Mouse (Mus musculus) stomach, embryonic 16.5 days (tissue): ENCODE results near the gene Atp1a3. TPM values are rescaled to one million over a fixed set of nuclear protein-coding genes. Genes with fewer than 3 reads are reported as not detected.

Experiments
- ATAC-seq: fragments of 200-750 bp; cut with Nextera tagmentation; 2 replicates; pipeline ENCODE4 v1.8.0; 2017; ENCODE audit warnings: moderate number of reproducible peaks, moderate TSS enrichment; ENCODE audit not compliant: insufficient read depth, low FRiP score
- H3K27ac ChIP-seq: fragments of 300-500 bp; sonication (generic); 2 replicates; pipeline ENCODE4 v1.5.1; 2014; ENCODE audit warnings: low read length
- H3K27me3 ChIP-seq: fragments of 300-500 bp; sonication (generic); 2 replicates; pipeline ENCODE4 v1.6.1; 2014; ENCODE audit warnings: low read length, control low read depth, mixed read lengths; ENCODE audit not compliant: control insufficient read depth, insufficient read depth
- H3K36me3 ChIP-seq: fragments of 300-500 bp; sonication (generic); 2 replicates; pipeline ENCODE4 v1.6.1; 2014; ENCODE audit warnings: low read length; ENCODE audit not compliant: control insufficient read depth, insufficient read depth
- H3K4me1 ChIP-seq: fragments of 300-500 bp; sonication (generic); 2 replicates; pipeline ENCODE4 v1.6.1; 2014; ENCODE audit warnings: low read length, control low read depth, mixed read lengths; ENCODE audit not compliant: control insufficient read depth, insufficient read depth
- H3K4me2 ChIP-seq: fragments of 300-500 bp; sonication (generic); 2 replicates; pipeline ENCODE4 v1.6.1; 2014; ENCODE audit warnings: low read depth, low read length, mixed read lengths
- H3K4me3 ChIP-seq: fragments of 300-500 bp; sonication (generic); replicated peaks from 2 replicates; pipeline ENCODE4 v1.5.1; 2014; ENCODE audit warnings: mild to moderate bottlenecking, low read length
- H3K9ac ChIP-seq: fragments of 300-500 bp; sonication (generic); 2 replicates; pipeline ENCODE4 v1.6.1; 2014; ENCODE audit warnings: low read length
- H3K9me3 ChIP-seq: fragments of 300-500 bp; sonication (generic); replicated peaks from 2 replicates; pipeline ENCODE4 v1.6.1; 2016; ENCODE audit warnings: low read length, control low read depth; ENCODE audit not compliant: control insufficient read depth
- WGBS: fragments of 180-500 bp; shearing (Covaris S2); extraction: QIAGEN DNeasy Blood & Tissue Kit; methylation state at CpG from one replicate; pipeline ENCODE4 v1.1.7; 2014; 5-methylcytosine and 5-hydroxymethylcytosine counted together
- polyA plus RNA-seq: library from polyadenylated mRNA; unstranded; fragments of >200 nt; fragmentation: Nextera tagmentation; extraction: Ambion mirVana; gene quantifications from 2 replicates; pipeline ENCODE4 v1.2.1, GENCODE M21; 2015

Gene Atp1a3
- polyA plus RNA-seq, 1 experiment from 2014 or later = 3.5 TPM

GRCm38 (mm10) chr7:25030032-25030753 is 24.4 kb upstream of the Atp1a3 start:
- WGBS = 37% methylated on average over 5 of the region's 5 CpGs

GRCm38 (mm10) chr7:25026452-25026851 is 20.7 kb upstream of the Atp1a3 start:
- Histone ChIP-seq H3K27me3 (no peaks in the 10 kb centered on the region), H3K4me2 (no peak overlapping the region), H3K9ac (no peak overlapping the region), H3K4me1 (no peaks in the 10 kb centered on the region), H3K36me3 (0 out of 2 replicates have a peak, but pooled peaks cover 3% of the 10 kb centered on the region), H3K27ac (no peak overlapping the region), H3K4me3 (no peak overlapping the region), H3K9me3 (no peaks in the 10 kb centered on the region)
- ATAC-seq = no peak
- WGBS = 50% methylated on average over 7 of the region's 7 CpGs

More at GRCm38 (mm10) chr7:25030032-25030753, 24.4 kb upstream of the Atp1a3 start:
- no peak for ATAC-seq
- Histone ChIP-seq H3K9me3 (no peaks in the 10 kb centered on the region), H3K9ac (no peak overlapping the region), H3K4me3 (no peak overlapping the region), H3K4me2 (no peak overlapping the region), H3K27ac (no peak overlapping the region), H3K36me3 (0 out of 2 replicates have a peak, but pooled peaks cover 3% of the 10 kb centered on the region), H3K27me3 (no peaks in the 10 kb centered on the region), H3K4me1 (no peaks in the 10 kb centered on the region)

- Histone ChIP-seq H3K9me3 (no peaks in the 10 kb centered on the region), H3K9ac (no peak overlapping the region), H3K4me2 (no peak overlapping the region), H3K4me3 (no peak overlapping the region), H3K36me3 (0 out of 2 replicates have a peak, but pooled peaks cover 3% of the 10 kb centered on the region), H3K27ac (no peak overlapping the region), H3K4me1 (no peaks in the 10 kb centered on the region), H3K27me3 (no peaks in the 10 kb centered on the region)
- WGBS = 60% methylated on average over 10 of the region's 10 CpGs
- ATAC-seq = no peak
These were observed 20.2 kb upstream of the Atp1a3 start for GRCm38 (mm10) chr7:25025855-25026439.

GRCm38 (mm10) chr7:25011592-25011991 is 5.8 kb upstream of the Atp1a3 start:
- H3K4me1 ChIP-seq = no peaks in the 10 kb centered on the region
- H3K9me3 ChIP-seq = no peaks in the 10 kb centered on the region
- WGBS = 61% methylated on average over 7 of the region's 7 CpGs
- H3K4me2 ChIP-seq = no peak overlapping the region
- no peak overlapping the region for H3K9ac ChIP-seq
- H3K4me3 ChIP-seq = no peak overlapping the region
- no peak for ATAC-seq
- no peak overlapping the region for H3K27ac ChIP-seq
- peaks cover 54% of the 10 kb centered on the region for H3K27me3 ChIP-seq
- H3K36me3 ChIP-seq = no peaks in the 10 kb centered on the region; the same call in 1 of the 2 replicates

- no peaks in the 10 kb centered on the region for H3K9me3 ChIP-seq
- H3K27me3 ChIP-seq = peaks cover 67% of the 10 kb centered on the region
- H3K9ac ChIP-seq = peak overlapping the region; percentile 38; the same call in 1 of the 2 replicates
- H3K4me1 ChIP-seq = 0 out of 2 replicates have a peak, but pooled peaks cover 4% of the 10 kb centered on the region
- H3K4me2 ChIP-seq = peak overlapping the region; percentile 62
- ATAC-seq = 0 out of 2 replicates have a peak, but pooled peaks have one; percentile 9
- 5% methylated on average over 96 of the region's 97 CpGs for WGBS
- H3K4me3 ChIP-seq = peak overlapping the region; percentile 37
- H3K27ac ChIP-seq = no peak overlapping the region
- no peaks in the 10 kb centered on the region; the same call in 1 of the 2 replicates for H3K36me3 ChIP-seq
These were observed 4.5 kb upstream of the Atp1a3 start for GRCm38 (mm10) chr7:25010090-25010913.

GRCm38 (mm10) chr7:25009099-25009700 is 3.4 kb upstream of the Atp1a3 start:
- Histone ChIP-seq H3K4me3 (no peak overlapping the region), H3K36me3 (no peaks in the 10 kb centered on the region; the same call in 1 of the 2 replicates), H3K27me3 (peaks cover 76% of the 10 kb centered on the region), H3K9ac (no peak overlapping the region), H3K4me1 (0 out of 2 replicates have a peak, but pooled peaks cover 6% of the 10 kb centered on the region), H3K4me2 (no peak overlapping the region), H3K9me3 (no peaks in the 10 kb centered on the region), H3K27ac (no peak overlapping the region)
- no peak for ATAC-seq
- 14% methylated on average over 20 of the region's 20 CpGs for WGBS

- H3K4me1 ChIP-seq = 0 out of 2 replicates have a peak, but pooled peaks cover 6% of the 10 kb centered on the region
- 2% methylated on average over 17 of the region's 17 CpGs for WGBS
- H3K4me2 ChIP-seq = no peak overlapping the region
- H3K4me3 ChIP-seq = no peak overlapping the region
- H3K9ac ChIP-seq = no peak overlapping the region
- H3K9me3 ChIP-seq = no peaks in the 10 kb centered on the region
- ATAC-seq = no peak
- H3K27ac ChIP-seq = no peak overlapping the region
- no peaks in the 10 kb centered on the region; the same call in 1 of the 2 replicates for H3K36me3 ChIP-seq
- H3K27me3 ChIP-seq = peaks cover 76% of the 10 kb centered on the region
These were observed 2.9 kb upstream of the Atp1a3 start for GRCm38 (mm10) chr7:25008635-25009034.

GRCm38 (mm10) chr7:25007609-25008374 is 2.0 kb upstream of the Atp1a3 start:
- Histone ChIP-seq H3K9me3 (no peaks in the 10 kb centered on the region), H3K4me3 (no peak overlapping the region), H3K36me3 (no peaks in the 10 kb centered on the region), H3K4me1 (0 out of 2 replicates have a peak, but pooled peaks cover 6% of the 10 kb centered on the region), H3K4me2 (no peak overlapping the region), H3K27ac (no peak overlapping the region), H3K9ac (no peak overlapping the region), H3K27me3 (peaks cover 76% of the 10 kb centered on the region)
- whole genome bisulfite sequencing = 26% methylated on average over 8 of the region's 8 CpGs
- no peak for ATAC-seq
